Mouse (Mus musculus): ENCODE results near the gene Hs3st1. TPM values are rescaled to one million over a fixed set of nuclear protein-coding genes. Genes with fewer than 3 reads are reported as not detected.
A peak's percentile ranks its signal among the peaks of the same experiment; 100 is the strongest.

Gene Hs3st1
- polyA plus RNA-seq, 1 experiment from 2014 or later, result 13.9 TPM

DNA sequence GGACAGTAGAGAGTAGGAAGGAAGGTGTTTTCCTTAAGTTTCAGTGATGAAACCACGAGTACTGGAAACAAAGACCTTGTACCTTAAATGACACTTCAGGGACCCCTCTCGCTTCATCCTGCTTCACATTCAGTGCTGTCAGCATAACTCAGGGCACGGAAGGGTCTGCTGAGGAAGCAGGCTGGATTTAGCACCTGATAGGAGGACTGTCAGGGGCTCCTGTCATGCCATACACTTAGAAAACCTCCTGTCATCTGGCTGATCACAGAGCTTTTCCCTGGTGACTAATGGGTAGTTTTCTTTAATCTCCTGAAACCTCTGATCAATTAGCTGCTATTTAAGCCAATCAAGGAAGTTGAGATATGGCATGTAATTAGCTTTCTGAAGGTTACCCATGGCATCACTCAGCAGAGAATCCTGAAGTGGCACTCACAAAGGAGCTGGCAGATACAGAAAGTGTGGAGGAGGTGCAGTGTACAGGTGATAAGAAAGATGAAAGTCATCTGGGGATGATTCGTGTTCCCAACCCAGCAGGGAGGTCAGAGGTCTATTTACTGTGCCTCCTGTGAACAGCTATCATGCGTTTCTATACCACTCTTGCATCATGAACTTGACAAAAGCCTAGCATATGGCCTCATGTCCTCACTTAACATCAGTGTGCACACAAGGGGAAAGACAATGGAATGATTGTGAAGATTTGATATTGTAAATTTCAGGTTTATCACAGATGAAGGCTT is 22.1 kb downstream of the Hs3st1 start:
- 61% methylated on average over 5 of the region's 5 CpGs for WGBS
- Histone ChIP-seq H3K27ac (no peak overlapping the region), H3K9ac (no peak overlapping the region), H3K4me3 (no peak overlapping the region), H3K27me3 (no peaks in the 10 kb centered on the region), H3K36me3 (no peaks in the 10 kb centered on the region), H3K4me2 (replicated peaks) (no peak overlapping the region), H3K9me3 (replicated peaks) (no peaks in the 10 kb centered on the region), H3K4me1 (no peaks in the 10 kb centered on the region; the same call in 1 of the 2 replicates)
- ATAC-seq (ENCODE audit: low FRiP score), result no peak

DNA sequence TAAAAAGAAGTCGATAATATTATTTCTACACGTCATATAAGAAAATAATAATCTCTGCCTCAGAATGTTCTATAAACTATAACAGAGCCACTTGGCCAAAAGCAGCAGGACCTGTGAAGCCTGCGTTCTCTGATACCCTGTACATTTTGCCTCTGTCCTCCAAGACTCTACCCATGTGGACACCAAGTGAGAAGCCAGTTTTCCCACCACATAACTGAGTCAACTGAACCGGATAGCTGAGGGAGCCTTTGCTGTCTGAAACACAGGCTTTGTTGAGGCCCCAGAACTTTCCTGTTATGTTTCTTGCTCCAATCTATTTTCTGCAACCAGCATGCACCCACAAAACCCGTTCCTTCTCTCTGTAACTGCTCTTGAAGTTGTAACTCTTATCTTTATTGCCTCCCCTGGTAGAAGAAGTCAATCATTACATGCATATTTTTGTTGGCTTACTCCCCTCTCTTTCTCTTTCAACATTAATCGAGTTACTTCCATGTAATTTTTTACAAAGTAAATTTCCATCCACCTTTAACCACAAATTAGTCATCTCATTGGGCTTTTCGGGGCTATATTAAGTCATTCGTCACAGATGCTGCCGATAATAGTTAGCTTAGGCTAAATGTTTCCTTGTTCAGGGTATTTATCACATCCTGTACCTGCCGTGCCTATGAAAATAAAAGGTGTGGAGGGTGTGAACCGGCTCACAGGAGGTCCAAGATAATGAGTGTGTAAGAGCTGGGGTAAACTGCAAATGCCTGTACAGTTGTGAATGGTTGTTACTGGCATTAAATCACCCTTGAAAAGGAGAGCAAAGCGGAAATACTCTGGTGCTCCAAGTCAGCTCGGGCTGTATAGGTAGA is 39.4 kb downstream of the Hs3st1 start:
- no peak for ATAC-seq (ENCODE audit: low FRiP score)
- H3K27ac ChIP-seq, result no peak overlapping the region
- no peaks in the 10 kb centered on the region for H3K36me3 ChIP-seq
- H3K9me3 ChIP-seq (replicated peaks), result no peaks in the 10 kb centered on the region
- H3K4me2 ChIP-seq (replicated peaks), result no peak overlapping the region
- no peak overlapping the region for H3K4me3 ChIP-seq
- H3K27me3 ChIP-seq, result no peaks in the 10 kb centered on the region
- 82% methylated on average over 13 of the region's 13 CpGs for WGBS
- no peak overlapping the region for H3K9ac ChIP-seq
- no peaks in the 10 kb centered on the region for H3K4me1 ChIP-seq

DNA sequence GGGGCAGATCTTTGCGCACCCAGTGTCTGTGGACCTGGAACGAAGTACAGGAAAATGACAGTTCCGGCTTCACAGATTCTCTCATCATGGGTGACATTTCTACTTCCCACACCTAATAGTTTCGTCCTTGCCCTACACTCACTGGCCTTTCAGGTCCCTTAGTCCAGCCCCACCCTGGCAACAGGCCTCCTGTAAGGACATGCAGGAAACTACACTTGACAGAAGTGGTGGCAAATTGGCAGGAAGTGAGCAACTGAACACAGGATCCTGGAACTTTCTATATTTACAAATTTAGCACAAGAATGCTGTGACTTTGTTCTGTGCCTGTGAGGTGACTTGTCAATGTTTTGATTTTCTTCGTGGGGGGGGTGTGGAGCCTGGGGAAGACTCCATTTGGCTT is 40.1 kb downstream of the Hs3st1 start:
- H3K9me3 ChIP-seq (replicated peaks), result no peaks in the 10 kb centered on the region
- no peaks in the 10 kb centered on the region for H3K4me1 ChIP-seq
- 84% methylated on average over 5 of the region's 5 CpGs for WGBS
- no peaks in the 10 kb centered on the region for H3K27me3 ChIP-seq
- no peak overlapping the region for H3K9ac ChIP-seq
- no peak overlapping the region for H3K27ac ChIP-seq
- no peak overlapping the region for H3K4me3 ChIP-seq
- no peaks in the 10 kb centered on the region for H3K36me3 ChIP-seq
- ATAC-seq (ENCODE audit: low FRiP score), result no peak
- H3K4me2 ChIP-seq (replicated peaks), result no peak overlapping the region

DNA sequence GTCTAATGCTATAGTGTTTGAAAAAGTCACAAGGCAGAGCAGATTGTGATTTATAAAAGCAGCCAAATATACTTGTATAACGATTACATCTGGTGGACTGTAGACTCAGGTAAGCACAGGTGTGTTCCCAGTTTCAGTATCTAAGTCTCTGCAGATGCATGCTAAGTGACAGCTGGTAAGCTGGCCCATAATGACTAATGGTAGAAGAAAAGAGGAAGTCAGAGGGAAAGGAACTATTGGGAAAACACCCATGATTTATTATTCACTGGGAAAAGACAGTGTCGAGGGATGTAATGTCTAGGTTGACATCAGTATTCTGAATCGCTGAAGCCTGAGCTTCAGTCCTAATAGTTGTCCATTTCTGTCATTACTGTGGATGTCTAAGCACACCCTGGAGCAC is 49.7 kb downstream of the Hs3st1 start:
- H3K4me3 ChIP-seq, result no peak overlapping the region
- ATAC-seq (ENCODE audit: low FRiP score), result no peak
- H3K27me3 ChIP-seq, result no peaks in the 10 kb centered on the region
- no peak overlapping the region for H3K4me2 ChIP-seq (replicated peaks)
- H3K9ac ChIP-seq, result no peak overlapping the region
- H3K27ac ChIP-seq, result no peak overlapping the region
- H3K4me1 ChIP-seq, result no peaks in the 10 kb centered on the region
- H3K36me3 ChIP-seq, result no peaks in the 10 kb centered on the region
- no peaks in the 10 kb centered on the region for H3K9me3 ChIP-seq (replicated peaks)
- WGBS, result 65% methylated on average over 3 of the region's 3 CpGs

DNA sequence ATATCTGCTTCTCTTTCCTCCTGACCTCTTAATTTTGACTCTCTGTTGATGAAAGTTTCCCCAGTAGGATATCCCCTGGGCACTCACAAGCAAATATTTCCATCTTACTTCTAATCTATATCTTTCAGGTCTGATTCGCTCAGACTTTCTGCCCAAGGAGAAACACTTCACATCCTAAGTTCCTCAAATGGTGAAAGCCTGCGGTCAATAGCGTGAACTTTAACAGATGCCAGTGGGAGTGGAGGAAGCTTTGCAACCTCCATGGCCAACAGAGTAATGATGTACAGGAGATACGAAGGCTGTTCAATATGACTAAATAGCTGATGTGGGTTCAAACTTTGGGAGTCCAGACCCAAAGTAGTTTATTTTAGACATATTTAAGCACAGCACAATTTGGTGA is 94.4 kb downstream of the Hs3st1 start:
- Histone ChIP-seq H3K27ac (no peak overlapping the region), H3K27me3 (no peaks in the 10 kb centered on the region), H3K36me3 (no peaks in the 10 kb centered on the region), H3K4me2 (replicated peaks) (no peak overlapping the region), H3K4me3 (no peak overlapping the region), H3K4me1 (no peaks in the 10 kb centered on the region), H3K9me3 (replicated peaks) (no peaks in the 10 kb centered on the region), H3K9ac (no peak overlapping the region)
- no peak for ATAC-seq (ENCODE audit: low FRiP score)
- 93% methylated on average over 4 of the region's 4 CpGs for WGBS

DNA sequence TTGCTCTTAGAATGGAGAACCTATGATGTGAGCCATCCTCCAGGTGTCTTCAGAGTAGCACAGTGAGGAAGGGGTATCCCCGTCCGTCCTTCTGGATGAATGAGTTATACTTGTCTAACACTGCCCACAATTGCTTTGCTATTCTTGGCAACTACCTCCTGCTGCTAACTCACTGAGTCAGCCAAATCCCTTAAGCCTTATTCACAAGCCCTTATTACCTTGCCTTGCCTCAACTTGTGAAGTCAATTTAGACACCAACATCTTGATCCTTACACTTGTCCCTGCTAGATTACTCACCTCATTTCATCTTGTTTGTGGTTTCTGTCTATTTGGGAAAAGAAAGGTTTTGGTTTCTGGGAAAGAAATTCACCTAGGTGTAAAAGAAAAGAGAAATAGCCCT is 95.9 kb downstream of the Hs3st1 start:
- Histone ChIP-seq H3K9ac (no peak overlapping the region), H3K4me1 (no peaks in the 10 kb centered on the region), H3K9me3 (replicated peaks) (no peaks in the 10 kb centered on the region), H3K36me3 (no peaks in the 10 kb centered on the region), H3K27ac (no peak overlapping the region), H3K4me2 (replicated peaks) (no peak overlapping the region), H3K4me3 (no peak overlapping the region), H3K27me3 (no peaks in the 10 kb centered on the region)
- no peak for ATAC-seq (ENCODE audit: low FRiP score)
- WGBS, result 74% methylated on average over 2 of the region's 2 CpGs

DNA sequence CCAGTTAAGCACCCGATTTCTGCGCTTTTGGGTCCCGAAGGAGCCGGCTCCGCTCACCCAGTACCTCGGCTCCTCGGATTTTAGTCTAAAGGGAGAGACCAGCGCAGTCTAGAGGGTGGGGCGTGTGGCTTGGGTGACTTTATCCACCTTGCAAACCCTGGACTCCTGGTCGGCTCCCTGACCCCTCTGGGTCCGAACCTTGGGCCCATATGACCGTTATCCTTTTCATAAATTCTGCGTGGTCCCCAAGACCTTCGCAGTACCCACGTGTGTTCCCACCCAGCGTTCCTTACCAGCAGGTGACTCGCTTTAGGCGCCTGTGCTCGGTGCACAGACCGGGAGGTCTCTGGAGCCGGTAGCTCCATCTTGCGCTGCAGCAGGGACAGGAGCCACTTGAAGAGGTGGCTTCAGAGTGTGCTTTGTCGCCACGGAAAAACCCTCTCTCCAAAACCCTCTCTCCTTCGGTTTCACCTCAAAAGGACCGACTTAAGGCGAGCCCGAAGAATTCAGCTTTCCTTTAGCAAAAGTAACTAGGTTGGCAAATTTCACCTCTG is 110.4 kb downstream of the Hs3st1 start:
- Histone ChIP-seq H3K9ac (peak overlapping the region; percentile 65), H3K27ac (no peak overlapping the region), H3K4me1 (peaks cover 15% of the 10 kb centered on the region), H3K4me3 (peak overlapping the region; percentile 54), H3K4me2 (replicated peaks) (peak overlapping the region; percentile 81), H3K9me3 (replicated peaks) (no peaks in the 10 kb centered on the region), H3K27me3 (peaks cover 21% of the 10 kb centered on the region), H3K36me3 (no peaks in the 10 kb centered on the region)
- WGBS, result under 1% methylated on average over 28 of the region's 28 CpGs
- peak; percentile 83 for ATAC-seq (ENCODE audit: low FRiP score)

DNA sequence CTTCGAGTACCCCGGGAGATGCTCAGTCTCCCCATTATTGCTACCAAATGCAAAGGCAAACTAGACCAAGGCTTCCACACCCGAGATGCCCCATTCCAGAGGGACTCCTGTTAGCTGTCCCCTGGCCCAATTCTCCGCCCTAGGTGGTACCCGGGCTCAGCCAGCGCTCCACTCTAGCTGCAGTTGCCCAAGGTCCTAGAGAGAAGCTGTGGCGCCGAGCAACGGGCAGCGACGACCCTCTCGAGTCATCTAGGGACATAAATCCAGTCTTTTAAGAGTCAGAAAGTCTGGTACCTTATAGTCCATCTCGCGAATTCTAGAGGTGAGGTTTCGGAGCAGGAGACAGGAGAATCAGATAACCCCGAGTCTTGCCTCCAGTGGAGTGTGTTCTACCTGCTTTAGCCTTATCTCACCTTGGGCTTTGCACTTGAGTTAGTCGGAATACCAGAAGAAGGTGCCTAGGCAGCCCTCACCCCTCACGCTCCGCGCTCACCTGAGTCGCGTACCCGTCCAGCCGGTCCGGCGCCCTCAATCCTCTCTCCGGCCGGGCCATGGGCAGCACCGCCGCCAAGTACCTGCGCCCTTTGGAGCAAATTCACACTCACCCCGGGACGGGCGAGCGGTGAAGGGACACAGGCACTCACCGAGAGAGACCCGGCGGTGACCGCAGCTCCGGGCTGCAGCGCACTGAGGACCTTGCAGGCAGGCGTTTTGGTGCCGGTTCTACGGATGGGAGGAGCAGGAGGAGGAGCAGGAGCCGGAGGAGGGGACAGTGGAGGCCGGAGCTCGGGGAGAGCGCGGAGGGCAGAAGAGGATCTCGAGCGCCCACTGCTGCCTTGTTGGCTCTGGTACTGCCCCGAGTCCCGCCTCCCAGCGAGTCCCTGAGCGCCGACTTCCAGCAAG is 111.1 kb downstream of the Hs3st1 start:
- Histone ChIP-seq H3K27me3 (peaks cover 21% of the 10 kb centered on the region), H3K9me3 (replicated peaks) (no peaks in the 10 kb centered on the region), H3K4me3 (peak overlapping the region; percentile 54), H3K4me1 (peaks cover 15% of the 10 kb centered on the region), H3K4me2 (replicated peaks) (peak overlapping the region; percentile 81), H3K27ac (no peak overlapping the region), H3K9ac (peak overlapping the region; percentile 67), H3K36me3 (no peaks in the 10 kb centered on the region)
- ATAC-seq (ENCODE audit: low FRiP score), result peak; percentile 97
- 2% methylated on average over 54 of the region's 56 CpGs for WGBS

DNA sequence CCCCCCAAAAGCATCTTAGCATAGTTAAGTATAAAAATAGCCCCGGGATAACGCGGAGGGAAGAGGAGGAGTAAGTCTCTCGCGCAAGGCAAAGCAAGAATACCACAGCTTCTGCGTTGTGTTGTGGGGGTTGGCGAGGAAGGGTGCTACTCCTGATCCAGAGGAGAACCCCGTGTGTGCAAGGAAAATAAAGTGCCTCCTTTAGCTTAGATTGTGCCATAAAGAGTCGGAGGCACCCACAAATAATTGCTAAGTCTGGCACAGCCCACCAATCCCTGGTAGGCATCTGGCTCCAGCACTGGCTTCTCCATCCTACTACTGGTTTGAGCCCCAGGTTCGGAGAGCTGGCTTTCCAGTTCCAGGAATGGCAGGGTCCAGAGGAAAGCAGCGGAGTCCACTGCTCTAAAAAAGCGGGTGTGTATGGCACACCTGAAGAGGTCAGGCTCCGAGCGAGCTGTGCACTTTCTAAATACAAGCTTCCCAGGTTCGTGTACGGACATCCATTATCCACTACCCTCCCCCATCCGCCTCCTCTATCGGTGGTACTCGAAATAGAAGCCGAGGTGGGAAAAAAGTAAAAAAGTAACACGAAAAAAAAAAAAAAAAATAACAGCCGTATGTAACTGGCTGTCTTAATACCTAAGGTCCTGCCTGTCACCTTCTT is 111.9 kb downstream of the Hs3st1 start:
- Histone ChIP-seq H3K27me3 (peaks cover 21% of the 10 kb centered on the region), H3K4me2 (replicated peaks) (peak overlapping the region; percentile 81), H3K4me1 (peaks cover 15% of the 10 kb centered on the region), H3K9ac (peak overlapping the region; percentile 67), H3K27ac (no peak overlapping the region), H3K4me3 (peak overlapping the region; percentile 54), H3K9me3 (replicated peaks) (no peaks in the 10 kb centered on the region), H3K36me3 (no peaks in the 10 kb centered on the region)
- WGBS, result 3% methylated on average over 22 of the region's 22 CpGs
- no peak for ATAC-seq (ENCODE audit: low FRiP score)

DNA sequence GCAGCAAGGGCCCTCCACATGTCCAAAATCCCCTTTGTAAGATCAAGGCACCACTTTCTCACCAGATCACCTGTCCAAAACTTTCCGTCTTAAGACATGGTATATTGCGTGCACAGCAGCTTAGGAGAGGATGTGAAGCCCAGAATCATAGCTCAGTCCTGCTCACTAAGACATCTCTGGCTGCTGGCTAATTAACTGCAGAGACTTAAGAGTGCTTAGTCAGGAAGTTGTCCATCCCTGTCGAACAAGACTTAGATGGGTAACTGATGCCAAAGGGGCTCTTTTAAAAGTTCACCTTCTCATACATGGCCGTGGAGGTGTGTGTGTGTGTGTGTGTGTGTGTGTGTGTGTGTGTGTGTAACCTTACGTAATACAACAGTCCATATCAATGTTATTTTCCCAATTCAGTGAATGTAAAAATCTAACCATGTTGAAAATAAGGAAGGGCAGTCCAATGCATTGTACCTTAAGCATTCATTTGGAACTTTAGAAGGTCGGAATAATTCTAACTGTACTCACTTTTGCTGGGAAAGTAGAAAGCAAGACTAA is 113.0 kb downstream of the Hs3st1 start:
- no peak overlapping the region for H3K9ac ChIP-seq
- H3K4me1 ChIP-seq, result peaks cover 15% of the 10 kb centered on the region
- peak overlapping the region; percentile 81; the same call in 1 of the 2 replicates for H3K4me2 ChIP-seq (replicated peaks)
- WGBS, result 76% methylated on average over 6 of the region's 6 CpGs
- H3K4me3 ChIP-seq, result no peak overlapping the region
- no peaks in the 10 kb centered on the region for H3K9me3 ChIP-seq (replicated peaks)
- peaks cover 21% of the 10 kb centered on the region for H3K27me3 ChIP-seq
- H3K27ac ChIP-seq, result no peak overlapping the region
- no peak for ATAC-seq (ENCODE audit: low FRiP score)
- no peaks in the 10 kb centered on the region for H3K36me3 ChIP-seq

DNA sequence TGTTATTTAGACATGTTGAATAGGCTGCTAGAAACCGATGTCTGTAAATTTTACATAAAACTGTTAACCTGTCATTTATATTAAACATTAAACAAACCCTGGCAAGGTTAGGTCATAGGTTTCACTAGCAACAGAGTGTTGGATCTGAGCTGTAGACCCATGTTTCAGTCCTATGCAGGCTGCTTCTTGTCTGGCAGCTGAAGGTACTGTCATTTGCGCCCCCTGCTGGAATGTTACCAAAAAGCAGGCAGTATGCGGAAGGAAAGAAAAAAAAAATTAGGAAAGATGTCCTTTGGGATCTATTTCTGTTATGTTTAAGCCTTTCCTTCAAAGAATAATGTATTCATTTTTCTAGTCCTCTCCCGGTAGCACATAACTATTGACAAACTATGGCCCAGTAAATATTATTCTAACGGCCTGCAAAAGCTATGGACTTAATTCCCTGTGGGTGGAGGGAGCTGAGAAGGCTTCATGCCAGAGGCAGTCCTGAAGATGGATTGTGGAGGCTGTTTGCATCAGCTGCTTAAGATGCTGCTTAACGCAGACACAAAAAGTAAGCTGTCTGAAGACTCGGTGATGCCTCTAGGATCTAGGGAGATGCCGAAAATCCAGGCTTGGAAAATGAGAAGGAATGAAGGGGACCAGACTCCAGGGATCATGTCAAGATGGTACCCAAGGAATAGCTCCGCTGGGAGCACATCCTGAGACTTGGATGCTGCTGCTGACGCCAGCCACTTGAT is 115.7 kb downstream of the Hs3st1 start:
- no peak overlapping the region for H3K9ac ChIP-seq
- 45% methylated on average over 10 of the region's 10 CpGs for WGBS
- H3K36me3 ChIP-seq, result no peaks in the 10 kb centered on the region
- H3K4me3 ChIP-seq, result no peak overlapping the region
- no peak for ATAC-seq (ENCODE audit: low FRiP score)
- H3K27me3 ChIP-seq, result peaks cover 21% of the 10 kb centered on the region
- peaks cover 11% of the 10 kb centered on the region for H3K4me1 ChIP-seq
- H3K4me2 ChIP-seq (replicated peaks), result no peak overlapping the region
- H3K27ac ChIP-seq, result no peak overlapping the region
- no peaks in the 10 kb centered on the region for H3K9me3 ChIP-seq (replicated peaks)
